Mouse (Mus musculus): ENCODE data around the gene Sh2d6. TPM values are rescaled to one million over a fixed set of nuclear protein-coding genes. Genes with fewer than 3 reads are reported as not detected.

Gene Sh2d6
- polyA plus RNA-seq, 1 experiment = not detected

DNA sequence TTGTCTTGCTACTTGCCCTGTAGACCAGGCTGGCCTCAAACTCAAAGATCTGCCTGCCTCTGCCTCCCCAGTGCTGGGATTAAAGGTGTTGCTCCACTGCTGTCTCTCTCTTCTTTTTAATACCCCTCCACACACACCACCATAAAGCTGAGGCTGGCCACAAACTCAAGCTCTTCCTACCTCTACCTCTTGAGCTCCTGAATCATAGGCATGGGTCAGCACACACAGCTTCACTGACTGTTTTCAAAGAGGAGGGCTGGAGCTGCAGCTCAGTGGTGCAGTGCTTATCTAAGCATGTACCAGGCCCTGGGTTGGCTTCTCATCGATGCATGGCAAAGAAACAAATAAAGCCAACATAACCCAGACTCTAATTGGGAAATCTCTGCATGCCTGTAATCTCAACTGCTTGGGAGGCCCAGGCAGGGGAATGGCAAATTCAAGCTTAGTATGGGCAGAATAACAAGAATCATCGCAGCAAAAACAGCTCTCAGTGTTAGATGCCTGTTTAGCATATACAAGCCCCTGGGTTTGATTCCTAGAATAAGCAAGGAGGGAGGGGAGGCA lies 11.6 kb downstream of the Sh2d6 start:
- H3K4me1 ChIP-seq (ENCODE audit: control insufficient read depth, insufficient read depth, low read length) = peaks cover 28% of the 10 kb centered on the region
- H3K4me3 ChIP-seq (ENCODE audit: insufficient read depth, low read length) = no peak overlapping the region
- no peak overlapping the region for H3K27ac ChIP-seq (ENCODE audit: insufficient read depth, low read depth, low read length)
- TF ChIP-seq POLR2A (IDR thresholded peaks at IDR 0.05; ENCODE audit: borderline replicate concordance, low read depth, low read length) (no peak), CTCF (IDR thresholded peaks at IDR 0.05; ENCODE audit: low read depth, low read length) (no peak)

DNA sequence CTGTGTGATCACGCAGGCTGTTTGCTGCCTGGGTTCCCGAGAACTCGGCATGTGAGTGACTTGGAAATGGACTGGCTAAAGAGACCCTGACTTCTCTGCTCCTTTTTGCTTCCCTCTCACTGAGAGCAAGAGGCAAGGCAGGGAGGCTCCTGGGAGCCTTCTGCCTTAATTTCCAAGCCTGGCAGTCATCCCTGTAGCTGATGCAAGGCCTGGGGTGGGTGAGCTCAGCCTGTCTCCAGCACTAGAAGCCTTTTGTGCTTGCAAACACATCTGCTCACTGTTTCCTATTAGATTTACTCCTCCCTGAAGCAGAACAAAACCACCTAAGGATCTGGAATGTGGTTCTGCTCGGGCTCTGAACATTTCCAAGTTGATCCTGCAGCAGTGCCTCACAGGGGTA lies 12.9 kb downstream of the Sh2d6 start:
- TF ChIP-seq POLR2A (IDR thresholded peaks at IDR 0.05; ENCODE audit: borderline replicate concordance, low read depth, low read length) = no peak
- no peak for TF ChIP-seq CTCF (IDR thresholded peaks at IDR 0.05; ENCODE audit: low read depth, low read length)
- Histone ChIP-seq H3K4me1 (ENCODE audit: control insufficient read depth, insufficient read depth, low read length) (peaks cover 34% of the 10 kb centered on the region), H3K4me3 (ENCODE audit: insufficient read depth, low read length) (no peak overlapping the region), H3K27ac (ENCODE audit: insufficient read depth, low read depth, low read length) (no peak overlapping the region)

DNA sequence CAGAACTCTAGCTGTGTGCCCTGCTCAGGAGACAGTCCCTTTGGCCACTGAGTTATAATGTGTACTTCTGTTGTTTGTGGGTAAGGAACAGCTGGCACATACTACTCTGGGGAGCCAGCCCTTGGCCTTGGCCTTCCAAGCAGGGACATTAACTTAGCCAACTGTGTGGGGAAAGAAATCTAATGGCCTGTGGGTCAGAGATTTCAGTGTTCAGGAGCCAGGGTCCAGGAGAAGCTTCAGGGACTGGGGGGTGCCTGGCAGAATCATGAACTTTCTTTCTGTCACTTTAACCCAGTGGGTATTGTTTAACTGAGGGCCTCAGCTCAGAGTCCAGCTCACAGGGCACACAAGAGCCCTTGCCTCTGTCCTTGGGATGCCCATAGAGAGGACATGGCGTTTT lies 15.4 kb downstream of the Sh2d6 start:
- Histone ChIP-seq H3K4me1 (ENCODE audit: control insufficient read depth, insufficient read depth, low read length) (peaks cover 23% of the 10 kb centered on the region), H3K4me3 (ENCODE audit: insufficient read depth, low read length) (no peak overlapping the region), H3K27ac (ENCODE audit: insufficient read depth, low read depth, low read length) (no peak overlapping the region)
- no peak for TF ChIP-seq CTCF (IDR thresholded peaks at IDR 0.05; ENCODE audit: low read depth, low read length)
- TF ChIP-seq POLR2A (IDR thresholded peaks at IDR 0.05; ENCODE audit: borderline replicate concordance, low read depth, low read length) = no peak

DNA sequence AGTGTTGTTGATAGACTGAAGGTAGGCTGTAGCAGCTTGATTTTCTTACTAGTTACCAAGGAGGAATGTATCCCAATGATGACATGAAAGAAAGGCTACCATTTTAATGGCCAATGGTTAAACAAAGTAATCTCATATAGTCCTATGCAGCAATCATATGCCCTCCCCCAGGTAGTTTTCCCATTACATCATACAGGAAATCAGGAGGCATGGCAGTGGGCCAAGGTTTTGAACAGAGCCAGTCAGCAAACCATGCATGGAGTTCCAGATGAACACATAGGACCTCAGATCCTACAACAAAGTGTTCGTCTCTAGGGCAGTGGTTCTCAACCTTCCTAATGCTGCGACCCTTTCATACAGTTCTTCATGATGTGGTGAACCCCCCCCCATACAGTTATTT lies 17.6 kb downstream of the Sh2d6 start:
- Histone ChIP-seq H3K4me3 (ENCODE audit: insufficient read depth, low read length) (no peak overlapping the region), H3K27ac (ENCODE audit: insufficient read depth, low read depth, low read length) (no peak overlapping the region), H3K4me1 (ENCODE audit: control insufficient read depth, insufficient read depth, low read length) (peaks cover 21% of the 10 kb centered on the region)
- TF ChIP-seq POLR2A (IDR thresholded peaks at IDR 0.05; ENCODE audit: borderline replicate concordance, low read depth, low read length) (no peak), CTCF (IDR thresholded peaks at IDR 0.05; ENCODE audit: low read depth, low read length) (no peak)

DNA sequence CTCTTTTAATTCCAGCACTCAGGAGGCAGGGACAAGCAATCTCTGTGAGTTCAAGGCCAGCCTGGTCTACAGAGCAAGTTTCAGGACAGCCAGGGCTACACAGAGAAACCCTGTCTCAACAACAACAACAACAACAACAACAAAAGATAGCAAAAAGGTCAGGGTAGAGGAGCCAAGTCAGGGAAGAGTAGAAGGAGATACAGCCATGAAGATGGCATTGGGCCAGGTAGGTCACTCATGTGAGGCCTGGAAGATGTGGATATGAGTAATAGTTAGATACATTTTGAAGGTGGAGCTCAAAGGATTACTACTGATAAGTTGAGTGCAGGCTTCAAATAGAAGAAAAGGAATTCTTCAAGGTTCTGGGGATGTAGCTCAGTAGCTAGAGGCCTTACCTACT lies 18.2 kb downstream of the Sh2d6 start:
- Histone ChIP-seq H3K4me3 (ENCODE audit: insufficient read depth, low read length) (no peak overlapping the region), H3K4me1 (ENCODE audit: control insufficient read depth, insufficient read depth, low read length) (peaks cover 18% of the 10 kb centered on the region), H3K27ac (ENCODE audit: insufficient read depth, low read depth, low read length) (no peak overlapping the region)
- TF ChIP-seq CTCF (IDR thresholded peaks at IDR 0.05; ENCODE audit: low read depth, low read length) = no peak
- TF ChIP-seq POLR2A (IDR thresholded peaks at IDR 0.05; ENCODE audit: borderline replicate concordance, low read depth, low read length) = no peak

DNA sequence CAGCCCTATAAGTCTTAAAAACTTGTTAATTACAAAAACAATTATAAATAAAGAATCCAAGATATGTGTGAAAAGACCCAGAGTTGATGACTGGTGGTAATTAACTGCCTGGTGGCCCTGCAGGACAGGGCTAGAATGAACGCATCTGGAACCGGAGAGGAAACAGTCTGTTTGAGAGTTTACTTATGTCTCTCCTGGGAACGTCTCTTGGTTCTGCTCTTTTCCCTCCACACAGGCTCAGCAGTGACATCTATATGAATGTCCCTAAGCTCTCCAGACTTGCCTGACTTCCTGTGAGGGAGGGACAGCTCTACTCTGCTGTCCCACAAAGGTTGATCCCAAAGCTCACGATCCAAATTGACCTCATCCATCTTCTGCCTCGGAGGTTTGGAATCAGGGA lies 22.6 kb downstream of the Sh2d6 start:
- Histone ChIP-seq H3K27ac (ENCODE audit: insufficient read depth, low read depth, low read length) (no peak overlapping the region), H3K4me3 (ENCODE audit: insufficient read depth, low read length) (no peak overlapping the region), H3K4me1 (ENCODE audit: control insufficient read depth, insufficient read depth, low read length) (peaks cover 15% of the 10 kb centered on the region)
- TF ChIP-seq POLR2A (IDR thresholded peaks at IDR 0.05; ENCODE audit: borderline replicate concordance, low read depth, low read length) (no peak), CTCF (IDR thresholded peaks at IDR 0.05; ENCODE audit: low read depth, low read length) (no peak)

DNA sequence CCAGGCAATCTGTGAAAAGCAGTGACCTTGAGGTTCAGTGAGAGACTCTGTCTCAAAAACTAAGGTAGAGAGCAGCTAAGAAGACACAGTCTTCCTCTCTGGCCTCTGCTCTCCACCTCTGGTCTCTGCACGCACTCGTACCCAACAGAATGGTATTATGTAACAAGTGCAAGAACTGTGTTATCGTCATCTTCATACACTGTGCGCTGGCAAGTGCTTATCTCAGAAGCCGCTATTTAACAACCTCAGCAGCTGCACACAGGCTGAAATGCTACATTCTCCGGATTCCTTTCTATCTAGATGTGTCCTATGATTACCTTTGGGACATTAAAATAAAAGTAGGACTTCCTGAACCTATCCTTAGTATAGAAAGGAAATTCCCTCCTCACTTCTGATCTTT lies 28.6 kb downstream of the Sh2d6 start:
- no peak for TF ChIP-seq POLR2A (IDR thresholded peaks at IDR 0.05; ENCODE audit: borderline replicate concordance, low read depth, low read length)
- no peak for TF ChIP-seq CTCF (IDR thresholded peaks at IDR 0.05; ENCODE audit: low read depth, low read length)
- Histone ChIP-seq H3K4me3 (ENCODE audit: insufficient read depth, low read length) (no peak overlapping the region), H3K4me1 (ENCODE audit: control insufficient read depth, insufficient read depth, low read length) (no peaks in the 10 kb centered on the region; the same call in 1 of the 2 replicates), H3K27ac (ENCODE audit: insufficient read depth, low read depth, low read length) (no peak overlapping the region)

DNA sequence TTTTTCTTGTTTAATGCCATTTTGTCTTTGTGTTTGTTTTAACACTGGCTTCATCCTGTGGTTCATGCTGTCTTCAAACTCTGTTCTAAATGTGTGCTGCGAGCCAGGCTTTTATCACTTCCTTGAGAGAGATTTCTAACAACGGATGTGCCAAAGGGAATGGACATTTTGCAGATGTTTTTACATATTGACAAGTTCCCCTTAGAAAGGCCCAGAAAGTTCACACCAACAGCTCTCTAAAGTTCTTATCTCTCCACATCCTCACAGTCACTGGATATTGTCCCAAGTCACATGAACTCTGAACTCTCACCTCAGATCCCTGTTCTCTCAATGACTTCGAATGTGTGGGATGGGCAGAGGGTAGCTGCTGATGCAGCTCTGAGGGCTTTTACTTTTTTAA lies 30.4 kb downstream of the Sh2d6 start:
- TF ChIP-seq CTCF (IDR thresholded peaks at IDR 0.05; ENCODE audit: low read depth, low read length) = no peak
- Histone ChIP-seq H3K27ac (ENCODE audit: insufficient read depth, low read depth, low read length) (no peak overlapping the region), H3K4me1 (ENCODE audit: control insufficient read depth, insufficient read depth, low read length) (no peaks in the 10 kb centered on the region), H3K4me3 (ENCODE audit: insufficient read depth, low read length) (no peak overlapping the region)

DNA sequence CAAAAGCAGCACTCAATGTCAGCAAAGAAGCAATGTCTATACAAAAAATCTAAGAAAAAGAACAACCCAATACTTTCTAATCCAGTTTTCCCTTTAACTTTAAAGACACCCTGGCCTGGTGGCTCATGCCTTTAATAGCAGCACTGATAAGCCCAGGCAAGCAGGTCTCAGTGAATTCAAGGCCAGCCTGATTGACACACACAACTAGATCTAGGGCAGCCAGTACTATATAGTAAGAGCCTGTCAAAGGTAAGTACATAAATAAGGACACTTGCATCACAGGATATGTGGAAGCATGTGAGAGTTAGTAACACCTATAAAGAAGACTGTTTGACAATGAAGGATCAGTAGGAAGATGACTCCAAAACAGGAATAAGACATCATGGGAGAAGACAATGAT lies 32.0 kb downstream of the Sh2d6 start:
- Histone ChIP-seq H3K27ac (ENCODE audit: insufficient read depth, low read depth, low read length) (no peak overlapping the region), H3K4me1 (ENCODE audit: control insufficient read depth, insufficient read depth, low read length) (no peaks in the 10 kb centered on the region), H3K4me3 (ENCODE audit: insufficient read depth, low read length) (no peak overlapping the region)
- TF ChIP-seq CTCF (IDR thresholded peaks at IDR 0.05; ENCODE audit: low read depth, low read length) = no peak
- TF ChIP-seq POLR2A (IDR thresholded peaks at IDR 0.05; ENCODE audit: borderline replicate concordance, low read depth, low read length) = no peak

DNA sequence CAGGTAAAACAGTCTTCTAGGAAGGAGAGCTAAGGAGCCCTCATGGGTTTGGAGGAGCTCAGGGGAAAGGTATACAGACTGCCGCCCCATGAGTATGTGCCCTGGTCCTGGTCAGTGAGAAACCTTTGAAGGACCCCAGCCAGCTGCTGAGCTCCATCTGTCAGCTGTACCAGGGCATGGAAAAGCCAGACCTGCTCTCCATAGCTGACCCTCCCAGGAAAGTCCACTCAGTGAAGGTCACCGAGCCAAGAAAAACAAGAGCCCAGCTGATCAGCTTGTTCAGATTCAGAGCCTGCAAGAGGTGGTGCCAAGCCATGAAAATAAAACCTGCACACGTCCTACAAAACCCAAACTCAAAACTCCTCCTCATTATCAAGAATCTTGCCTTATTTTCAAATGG lies 32.7 kb downstream of the Sh2d6 start:
- Histone ChIP-seq H3K4me3 (ENCODE audit: insufficient read depth, low read length) (no peak overlapping the region), H3K27ac (ENCODE audit: insufficient read depth, low read depth, low read length) (no peak overlapping the region), H3K4me1 (ENCODE audit: control insufficient read depth, insufficient read depth, low read length) (no peaks in the 10 kb centered on the region)
- no peak for TF ChIP-seq CTCF (IDR thresholded peaks at IDR 0.05; ENCODE audit: low read depth, low read length)
- TF ChIP-seq POLR2A (IDR thresholded peaks at IDR 0.05; ENCODE audit: borderline replicate concordance, low read depth, low read length) = no peak

DNA sequence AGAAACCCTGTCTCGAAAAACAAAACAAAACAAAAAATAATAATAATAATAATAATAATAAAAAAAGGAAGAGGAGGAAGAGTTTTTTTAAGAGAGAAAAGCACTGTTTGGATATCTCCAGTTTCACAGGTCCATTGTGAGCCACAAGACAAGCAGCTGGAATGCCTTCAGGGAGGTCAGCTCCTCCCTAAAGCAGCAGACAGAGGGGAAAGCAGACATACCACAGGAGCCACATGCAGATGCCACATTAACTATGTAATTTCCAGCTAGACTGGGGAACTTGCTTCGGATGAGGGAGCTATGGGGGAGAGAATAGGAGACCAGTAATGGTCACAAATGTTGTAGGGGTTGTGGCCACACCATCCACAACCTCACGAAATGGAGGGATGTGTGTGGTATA lies 34.2 kb downstream of the Sh2d6 start:
- Histone ChIP-seq H3K4me3 (ENCODE audit: insufficient read depth, low read length) (no peak overlapping the region), H3K4me1 (ENCODE audit: control insufficient read depth, insufficient read depth, low read length) (peaks cover 2% of the 10 kb centered on the region), H3K27ac (ENCODE audit: insufficient read depth, low read depth, low read length) (no peak overlapping the region)
- TF ChIP-seq POLR2A (IDR thresholded peaks at IDR 0.05; ENCODE audit: borderline replicate concordance, low read depth, low read length) (no peak), CTCF (IDR thresholded peaks at IDR 0.05; ENCODE audit: low read depth, low read length) (no peak)

Data from bone marrow macrophage, adult 2 months (primary cell).